Mouse (Mus musculus) large intestine, adult 2 months (tissue): ENCODE data around the gene Yjefn3. TPM values are rescaled to one million over a fixed set of nuclear protein-coding genes. Genes with fewer than 3 reads are reported as not detected.

ENCODE experiments used
- DNase-seq: peaks from one replicate; pipeline ENCODE4 v3.0.0-alpha.2; 2012; ENCODE audit warnings: low read depth, low spot score
- WGBS: fragments of 180-500 bp; shearing (Covaris S2); methylation state at CpG from one replicate; pipeline ENCODE4 v1.1.7; 2018; 5-methylcytosine and 5-hydroxymethylcytosine counted together
- polyA plus RNA-seq: library from polyadenylated mRNA; depleted of rRNA; stranded (reverse); fragments of >200 nt; gene quantifications from 2 replicates; pipeline ENCODE4 v1.2.3, GENCODE M21; 2012

Yjefn3 gene
- polyA plus RNA-seq, 1 experiment, result 1.8 TPM

- WGBS, result 89% methylated on average over 12 of the region's 12 CpGs
- DNase-seq, result no peak
These were observed 10.1 kb upstream of the Yjefn3 start for GRCm38 (mm10) chr8:69912478-69913074.

GRCm38 (mm10) chr8:69911917-69912316 lies 9.4 kb upstream of the Yjefn3 start:
- 91% methylated on average over 13 of the region's 13 CpGs for WGBS
- no peak for DNase-seq

GRCm38 (mm10) chr8:69907106-69907505 lies 4.6 kb upstream of the Yjefn3 start:
- 84% methylated on average over 2 of the region's 2 CpGs for WGBS
- DNase-seq, result no peak

DNA sequence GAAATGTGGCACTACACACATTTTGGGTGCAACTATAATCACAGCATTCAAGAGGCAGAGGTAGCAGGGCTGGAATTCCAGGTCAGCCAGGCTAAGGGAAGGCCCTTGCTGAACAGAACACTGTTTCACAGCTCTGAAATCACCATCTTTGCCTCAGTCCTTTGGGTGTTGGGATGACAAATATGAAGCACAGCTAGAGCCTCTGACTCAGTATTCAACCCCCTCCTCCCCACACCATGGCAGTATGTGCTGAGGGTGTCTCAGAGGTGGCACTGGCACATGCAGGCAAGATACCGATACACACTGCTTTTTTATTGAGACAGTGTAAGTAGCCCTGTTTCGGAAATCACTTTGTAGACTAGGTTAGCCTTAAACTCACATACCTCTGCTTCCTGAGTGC lies 3.7 kb upstream of the Yjefn3 start:
- no peak for DNase-seq
- 56% methylated on average over 2 of the region's 2 CpGs for WGBS

GRCm38 (mm10) chr8:69904096-69904495 lies 1.6 kb upstream of the Yjefn3 start:
- 88% methylated on average over 8 of the region's 8 CpGs for WGBS

GRCm38 (mm10) chr8:69903063-69903542 lies 591 bp upstream of the Yjefn3 start:
- DNase-seq, result peak; percentile 93

More at GRCm38 (mm10) chr8:69904096-69904495, 1.6 kb upstream of the Yjefn3 start:
- DNase-seq, result no peak

DNA sequence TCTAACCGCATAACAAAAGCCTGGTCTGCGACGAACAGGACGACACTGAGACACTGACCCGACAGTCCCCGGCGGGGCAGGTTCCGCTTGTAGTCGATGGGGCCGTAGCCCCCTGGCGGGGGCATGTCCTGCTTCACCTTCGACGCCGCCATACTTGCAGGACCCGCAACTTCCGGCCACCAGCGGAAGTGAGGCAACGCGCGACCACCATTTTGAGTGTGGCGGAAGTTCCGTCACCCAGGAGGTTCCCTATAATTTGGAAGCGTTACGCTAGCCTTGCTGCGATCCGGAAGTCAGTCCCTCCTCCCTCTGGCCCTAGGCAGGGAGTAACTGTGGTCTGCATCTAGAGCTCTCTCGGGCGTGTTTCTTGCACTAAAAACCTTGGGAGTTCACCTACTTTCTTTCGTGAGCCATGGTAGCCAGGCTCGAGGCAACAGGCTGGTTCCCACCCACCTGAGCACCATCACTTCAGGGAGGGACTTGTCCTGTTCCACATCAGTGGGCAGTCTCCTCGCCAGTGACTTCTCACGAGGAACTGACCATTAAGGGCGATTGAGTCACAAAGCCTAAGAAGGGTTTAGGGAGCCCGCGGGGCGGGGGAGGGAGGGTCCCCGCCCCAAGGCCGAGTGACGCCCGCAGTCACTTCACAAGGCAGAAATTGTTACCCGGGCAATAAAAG lies 889 bp downstream of the Yjefn3 start:
- under 1% methylated on average over 41 of the region's 41 CpGs for WGBS
- peak; percentile 61 for DNase-seq

More at GRCm38 (mm10) chr8:69903063-69903542, 591 bp upstream of the Yjefn3 start:
- under 1% methylated on average over 45 of the region's 45 CpGs for WGBS

- WGBS, result 9% methylated on average over 12 of the region's 12 CpGs
- DNase-seq, result no peak
These were observed 1.5 kb downstream of the Yjefn3 start for GRCm38 (mm10) chr8:69900895-69901451.

- no peak for DNase-seq
- 82% methylated on average over 2 of the region's 2 CpGs for WGBS
These were observed 2.6 kb downstream of the Yjefn3 start for GRCm38 (mm10) chr8:69899876-69900275.

- 79% methylated on average over 6 of the region's 6 CpGs for WGBS
These were observed 4.7 kb downstream of the Yjefn3 start for GRCm38 (mm10) chr8:69897857-69898256.

GRCm38 (mm10) chr8:69895772-69896451 lies 6.6 kb downstream of the Yjefn3 start:
- no peak for DNase-seq
- WGBS, result 67% methylated on average over 4 of the region's 4 CpGs

More at GRCm38 (mm10) chr8:69897857-69898256, 4.7 kb downstream of the Yjefn3 start:
- DNase-seq, result no peak

GRCm38 (mm10) chr8:69894836-69895332 lies 7.6 kb downstream of the Yjefn3 start:
- DNase-seq, result no peak
- 66% methylated on average over 6 of the region's 6 CpGs for WGBS

GRCm38 (mm10) chr8:69893863-69894262 lies 8.6 kb downstream of the Yjefn3 start:
- no peak for DNase-seq
- 67% methylated on average over 17 of the region's 17 CpGs for WGBS

- DNase-seq, result no peak
- WGBS, result 59% methylated on average over 19 of the region's 19 CpGs
These were observed 11.7 kb downstream of the Yjefn3 start for GRCm38 (mm10) chr8:69890813-69891241.

DNA sequence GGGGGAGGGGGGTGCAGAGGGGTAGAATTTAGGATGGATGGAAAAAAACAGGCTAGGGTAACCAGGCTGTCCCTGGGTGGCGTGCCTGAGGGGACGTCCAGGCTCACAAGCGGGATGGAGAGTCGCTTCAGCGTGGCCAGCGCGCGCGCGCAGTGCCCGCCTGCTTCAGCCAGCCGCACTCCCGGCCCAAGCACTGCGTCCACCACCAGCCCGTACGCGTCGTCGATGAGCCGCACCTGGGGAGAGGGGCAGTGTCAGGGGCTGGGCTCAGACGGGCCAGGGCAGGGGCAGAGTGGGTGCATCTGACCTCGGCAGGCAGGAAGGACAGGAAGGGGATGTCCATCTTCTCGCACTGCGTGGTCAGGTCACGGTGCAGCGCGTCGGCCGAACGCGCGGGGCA lies 13.6 kb downstream of the Yjefn3 start:
- no peak for DNase-seq
- WGBS, result 4% methylated on average over 32 of the region's 32 CpGs

- DNase-seq, result no peak
- 7% methylated on average over 24 of the region's 24 CpGs for WGBS
These were observed 14.2 kb downstream of the Yjefn3 start for GRCm38 (mm10) chr8:69888244-69888866.

GRCm38 (mm10) chr8:69887289-69888243 lies 14.9 kb downstream of the Yjefn3 start, which contains the start of gene Cilp2:
Gene Cilp2, minus strand, starts transcription at chr8:69887687.
- WGBS, result under 1% methylated on average over 60 of the region's 60 CpGs
- DNase-seq, result no peak

- WGBS, result 69% methylated on average over 13 of the region's 13 CpGs
- DNase-seq, result no peak
These were observed 18.4 kb downstream of the Yjefn3 start for GRCm38 (mm10) chr8:69884141-69884540.
